Mouse (Mus musculus) kidney, embryonic 15.5 days (tissue): ENCODE measurements around the gene Robo4. TPM values are rescaled to one million over a fixed set of nuclear protein-coding genes. Genes with fewer than 3 reads are reported as not detected.

Experiments
- ATAC-seq: fragments of 200-750 bp; cut with Nextera tagmentation; replicated peaks from 2 replicates; pipeline ENCODE4 v1.8.0; 2017; ENCODE audit warnings: moderate TSS enrichment; ENCODE audit not compliant: low FRiP score
- H3K27ac ChIP-seq: fragments of 300-500 bp; sonication (generic); 2 replicates; pipeline ENCODE4 v1.5.1; 2015; ENCODE audit warnings: mild to moderate bottlenecking, inconsistent platforms
- H3K27me3 ChIP-seq: fragments of 300-500 bp; sonication (generic); 2 replicates; pipeline ENCODE4 v1.6.1; 2015; ENCODE audit warnings: inconsistent platforms
- H3K36me3 ChIP-seq: fragments of 300-500 bp; sonication (generic); 2 replicates; pipeline ENCODE4 v1.6.1; 2015; ENCODE audit warnings: inconsistent platforms
- H3K4me1 ChIP-seq: fragments of 300-500 bp; sonication (generic); 2 replicates; pipeline ENCODE4 v1.6.1; 2015; ENCODE audit warnings: inconsistent platforms
- H3K4me2 ChIP-seq: fragments of 300-500 bp; sonication (generic); 2 replicates; pipeline ENCODE4 v1.6.1; 2015; ENCODE audit warnings: moderate library complexity, mild to moderate bottlenecking, inconsistent platforms
- H3K4me3 ChIP-seq: fragments of 300-500 bp; sonication (generic); replicated peaks from 2 replicates; pipeline ENCODE4 v1.5.1; 2015; ENCODE audit warnings: mild to moderate bottlenecking, inconsistent platforms
- H3K9ac ChIP-seq: fragments of 300-500 bp; sonication (generic); 2 replicates; pipeline ENCODE4 v1.6.1; 2015; ENCODE audit warnings: mild to moderate bottlenecking, inconsistent platforms
- H3K9me3 ChIP-seq: fragments of 300-500 bp; sonication (generic); replicated peaks from 2 replicates; pipeline ENCODE4 v1.6.1; 2016; ENCODE audit warnings: inconsistent platforms
- WGBS: fragments of 180-500 bp; shearing (Covaris S2); methylation state at CpG from one replicate; pipeline ENCODE4 v1.1.7; 2015; ENCODE audit warnings: mixed read lengths; 5-methylcytosine and 5-hydroxymethylcytosine counted together
- polyA plus RNA-seq: library from polyadenylated mRNA; unstranded; fragments of >200 nt; fragmentation: Nextera tagmentation; extraction: Ambion mirVana; gene quantifications from 2 replicates; pipeline ENCODE4 v1.2.1, GENCODE M21; 2015

Gene Robo4
- polyA plus RNA-seq, result 15.8 and 19.6 TPM in 2 replicates

DNA sequence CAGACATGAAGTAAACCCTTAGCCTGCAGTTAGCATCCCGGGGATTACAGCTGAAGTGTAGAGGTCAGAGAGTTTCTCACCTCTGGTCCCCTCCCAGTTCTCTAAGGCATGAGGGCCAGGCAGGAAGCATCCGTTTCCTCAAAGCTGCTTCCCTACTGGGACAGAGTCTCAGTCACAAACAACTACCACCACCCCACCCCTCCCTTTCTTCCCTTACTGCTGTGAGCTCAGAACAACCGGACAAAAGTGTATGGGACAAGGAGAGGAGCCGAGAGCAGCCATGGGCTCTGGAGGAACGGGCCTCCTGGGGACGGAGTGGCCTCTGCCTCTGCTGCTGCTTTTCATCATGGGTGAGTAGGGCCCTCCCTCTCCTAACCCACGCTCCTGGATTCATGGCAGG, at the start of gene Robo4:
Gene Robo4 (plus strand): TSS at position 96 of the 400 bp plus-strand sequence.
- peaks cover 3% of the 10 kb centered on the region for H3K27me3 ChIP-seq
- H3K9me3 ChIP-seq, result no peaks in the 10 kb centered on the region
- 0 out of 2 replicates have a peak, but pooled peaks have one; percentile 29 for ATAC-seq
- peak within 1 kb of the TSS; percentile 35; the same call in 1 of the 2 replicates for H3K4me2 ChIP-seq
- peak within 1 kb of the TSS; percentile 69 for H3K27ac ChIP-seq
- H3K4me1 ChIP-seq, result 0 out of 2 replicates have a peak, but pooled peaks cover 2% of the 10 kb centered on the region
- H3K36me3 ChIP-seq, result no peaks in the 10 kb centered on the region
- 10% methylated on average over 7 of the region's 7 CpGs for WGBS
- 0 out of 2 replicates have a peak within 1 kb of the TSS, but pooled peaks have one; percentile 21 for H3K9ac ChIP-seq
- H3K4me3 ChIP-seq, result peak within 1 kb of the TSS; percentile 35

DNA sequence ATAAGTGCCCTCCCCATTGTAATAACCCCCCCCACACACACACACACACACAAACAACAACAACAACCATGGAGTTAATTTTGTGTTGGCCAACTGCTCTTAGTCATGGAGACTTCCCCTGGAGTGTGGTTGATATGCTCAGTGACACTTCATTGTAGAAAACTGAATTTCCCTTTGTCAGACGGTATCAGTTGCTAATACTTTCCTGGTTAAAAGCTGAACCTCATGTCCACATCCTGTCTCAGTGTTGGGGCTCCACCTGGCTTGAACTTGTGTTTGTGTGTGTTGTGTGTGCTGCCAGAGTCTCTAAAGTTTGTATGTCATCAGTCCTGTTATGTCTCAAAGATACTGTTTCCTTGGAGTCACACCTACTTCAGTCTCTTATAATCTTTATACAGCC, 47.2 kb upstream of the Robo4 start:
- Histone ChIP-seq H3K4me1 (peaks cover 4% of the 10 kb centered on the region), H3K9me3 (no peaks in the 10 kb centered on the region), H3K4me3 (no peak overlapping the region), H3K27me3 (0 out of 2 replicates have a peak, but pooled peaks cover 3% of the 10 kb centered on the region), H3K27ac (no peak overlapping the region), H3K4me2 (no peak overlapping the region), H3K36me3 (no peaks in the 10 kb centered on the region), H3K9ac (no peak overlapping the region)
- 67% methylated on average over 1 of the region's 1 CpGs for WGBS
- no peak for ATAC-seq

DNA sequence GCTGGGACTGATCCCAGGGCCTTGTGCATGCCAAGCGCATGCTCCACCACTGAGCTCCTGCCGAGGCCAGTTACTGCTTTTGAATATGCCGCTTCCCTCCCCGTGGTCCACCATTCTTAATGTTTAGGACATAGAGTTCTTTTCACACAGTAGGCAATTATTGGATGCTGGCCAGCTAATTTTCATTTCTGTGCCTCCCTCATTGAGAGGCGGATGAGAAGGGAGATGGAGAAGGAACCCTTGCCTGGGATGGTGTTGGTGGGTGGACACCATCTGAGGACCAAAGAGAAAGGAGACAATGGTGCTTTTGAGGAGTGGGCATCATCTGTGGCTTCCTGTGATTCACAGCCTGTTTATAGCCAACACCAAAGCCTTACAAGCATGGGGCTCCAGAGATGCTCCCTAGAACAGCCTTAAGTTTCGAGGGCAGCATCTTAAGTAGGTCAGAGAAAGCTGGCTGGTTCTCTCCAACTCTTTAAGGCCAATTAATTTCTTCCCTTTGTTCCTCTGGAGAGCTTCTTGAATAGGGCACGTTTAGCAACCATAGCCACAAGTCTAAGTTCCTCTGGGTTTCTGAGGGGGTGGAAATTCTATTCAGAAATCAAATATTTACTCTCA, 42.9 kb upstream of the Robo4 start:
- H3K9ac ChIP-seq, result no peak overlapping the region
- no peak for ATAC-seq
- no peaks in the 10 kb centered on the region for H3K27me3 ChIP-seq
- no peak overlapping the region for H3K4me3 ChIP-seq
- H3K9me3 ChIP-seq, result no peaks in the 10 kb centered on the region
- no peak overlapping the region for H3K27ac ChIP-seq
- H3K4me1 ChIP-seq, result peaks cover 9% of the 10 kb centered on the region
- H3K36me3 ChIP-seq, result no peaks in the 10 kb centered on the region
- 88% methylated on average over 7 of the region's 7 CpGs for WGBS
- H3K4me2 ChIP-seq, result no peak overlapping the region

DNA sequence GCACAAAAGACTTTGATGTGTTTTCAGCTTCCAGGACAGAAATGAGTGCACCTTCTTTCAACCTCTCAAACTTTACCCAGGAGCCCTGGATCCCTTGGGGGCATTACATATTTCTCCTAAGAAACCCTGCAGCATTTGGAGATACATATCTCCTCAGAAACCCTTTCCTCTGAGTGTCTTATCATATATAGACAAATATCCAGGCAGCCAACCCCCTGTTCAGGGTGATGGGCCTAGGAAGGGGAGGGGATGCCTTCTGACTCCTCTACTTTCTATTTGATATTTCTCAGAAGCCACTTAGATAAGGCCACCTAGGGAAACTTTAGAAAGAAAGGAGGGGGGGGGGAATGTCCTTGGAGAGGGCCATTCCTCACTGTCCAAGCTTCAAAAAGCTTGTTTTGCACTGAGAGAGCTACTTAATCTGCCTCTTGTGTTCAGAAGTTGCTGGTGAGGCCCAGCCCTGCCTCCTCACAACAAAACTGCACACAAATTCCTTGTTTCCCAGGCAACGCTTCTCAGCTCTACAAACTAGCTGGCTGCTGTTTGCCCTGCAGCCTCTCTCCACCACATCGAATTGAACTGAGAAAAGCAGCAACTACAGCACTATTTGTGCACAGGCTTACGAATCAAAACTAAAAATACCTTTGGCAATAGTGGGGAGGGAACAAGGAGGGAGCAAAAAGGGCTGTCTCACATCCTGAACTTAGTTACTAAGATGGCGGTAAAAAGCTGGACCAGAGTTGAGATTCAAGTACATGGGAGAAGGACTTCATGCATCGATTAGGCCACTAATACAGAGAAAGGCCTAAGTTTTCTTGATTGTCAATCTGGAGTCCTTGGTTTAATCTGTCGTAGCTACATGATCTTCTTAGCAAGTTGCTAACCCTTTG, 42.1 kb upstream of the Robo4 start:
- ATAC-seq, result peak; percentile 74; the same call in 1 of the 2 replicates
- peaks cover 9% of the 10 kb centered on the region for H3K4me1 ChIP-seq

DNA sequence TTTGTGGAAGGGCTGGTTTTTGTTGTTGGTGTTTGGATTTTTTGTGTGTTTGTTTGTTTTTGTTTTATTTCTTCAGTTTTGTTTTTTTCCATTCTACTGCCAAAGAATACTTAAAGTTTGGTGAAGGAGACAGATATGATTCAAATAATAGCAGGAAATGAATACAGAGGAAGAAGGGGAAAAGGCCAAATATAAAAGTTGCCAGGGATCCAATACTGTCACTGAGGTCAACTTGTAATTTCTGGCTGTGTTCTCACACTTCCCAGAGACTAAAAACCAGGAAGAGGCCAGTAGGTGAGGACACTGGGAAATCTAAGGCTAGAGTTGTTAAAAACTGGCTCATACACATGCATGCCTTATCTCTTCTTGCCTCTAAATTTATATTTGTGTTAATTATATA, 39.6 kb upstream of the Robo4 start:
- no peaks in the 10 kb centered on the region for H3K9me3 ChIP-seq
- H3K36me3 ChIP-seq, result no peaks in the 10 kb centered on the region
- no peaks in the 10 kb centered on the region for H3K27me3 ChIP-seq
- no peak for ATAC-seq
- peaks cover 9% of the 10 kb centered on the region for H3K4me1 ChIP-seq
- no peak overlapping the region for H3K4me3 ChIP-seq
- H3K4me2 ChIP-seq, result no peak overlapping the region
- no peak overlapping the region for H3K9ac ChIP-seq
- no peak overlapping the region for H3K27ac ChIP-seq

More for the DNA sequence above, 42.1 kb upstream of the Robo4 start:
- no peaks in the 10 kb centered on the region for H3K9me3 ChIP-seq
- H3K27me3 ChIP-seq, result no peaks in the 10 kb centered on the region
- no peak overlapping the region for H3K9ac ChIP-seq
- H3K4me2 ChIP-seq, result no peak overlapping the region
- H3K27ac ChIP-seq, result peak overlapping the region; percentile 33; the same call in 1 of the 2 replicates
- H3K36me3 ChIP-seq, result no peaks in the 10 kb centered on the region
- 61% methylated on average over 6 of the region's 6 CpGs for WGBS
- no peak overlapping the region for H3K4me3 ChIP-seq

DNA sequence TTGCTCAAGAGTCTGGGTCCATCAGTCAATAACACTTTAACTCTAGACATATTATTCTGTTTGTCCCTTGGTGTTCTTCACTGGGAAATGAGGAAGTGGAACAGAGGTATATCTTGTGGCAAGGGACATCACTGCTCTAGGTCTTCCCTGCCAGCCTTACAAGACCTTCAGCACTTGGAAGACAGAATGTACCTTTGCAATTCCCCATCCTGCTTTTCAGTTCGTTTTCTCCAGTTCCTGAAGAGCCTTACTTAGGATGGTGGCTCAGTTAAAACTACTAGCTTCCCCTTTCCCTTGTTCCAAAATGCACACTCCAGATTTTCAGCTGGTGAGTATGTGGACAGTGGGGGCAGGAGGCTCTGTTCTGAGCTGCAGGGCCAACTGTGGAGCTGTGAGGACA, 38.8 kb upstream of the Robo4 start:
- WGBS, result 66% methylated on average over 1 of the region's 1 CpGs
- ATAC-seq, result no peak

DNA sequence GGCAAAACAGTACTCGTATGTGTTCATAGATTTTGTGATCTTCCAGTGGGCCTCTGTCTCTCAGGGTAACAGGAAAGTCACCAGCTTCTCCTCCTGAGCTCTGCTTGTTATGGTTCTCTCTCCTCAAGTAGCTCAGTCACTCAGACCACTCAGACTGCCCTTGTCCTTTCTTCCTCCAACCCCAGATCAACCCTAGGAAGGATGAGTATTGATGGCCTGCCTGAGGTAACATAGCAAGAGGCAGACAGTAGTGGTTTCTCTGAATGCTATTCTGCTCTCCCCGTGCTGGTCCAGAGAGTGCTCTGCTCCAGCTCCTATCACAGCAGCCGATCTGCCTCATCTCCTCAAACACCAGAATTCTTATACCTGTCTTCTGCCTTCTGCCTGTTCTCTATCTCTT, 38.1 kb upstream of the Robo4 start:
- no peaks in the 10 kb centered on the region for H3K9me3 ChIP-seq
- no peak overlapping the region for H3K4me3 ChIP-seq
- H3K4me1 ChIP-seq, result peaks cover 9% of the 10 kb centered on the region
- ATAC-seq, result no peak
- H3K27ac ChIP-seq, result no peak overlapping the region
- H3K36me3 ChIP-seq, result no peaks in the 10 kb centered on the region
- no peaks in the 10 kb centered on the region for H3K27me3 ChIP-seq
- H3K4me2 ChIP-seq, result no peak overlapping the region
- WGBS, result 66% methylated on average over 3 of the region's 3 CpGs
- H3K9ac ChIP-seq, result no peak overlapping the region

More for the DNA sequence above, 38.8 kb upstream of the Robo4 start:
- Histone ChIP-seq H3K4me2 (no peak overlapping the region), H3K4me1 (peaks cover 9% of the 10 kb centered on the region), H3K27me3 (no peaks in the 10 kb centered on the region), H3K27ac (no peak overlapping the region), H3K36me3 (no peaks in the 10 kb centered on the region), H3K9me3 (no peaks in the 10 kb centered on the region), H3K4me3 (no peak overlapping the region), H3K9ac (no peak overlapping the region)

DNA sequence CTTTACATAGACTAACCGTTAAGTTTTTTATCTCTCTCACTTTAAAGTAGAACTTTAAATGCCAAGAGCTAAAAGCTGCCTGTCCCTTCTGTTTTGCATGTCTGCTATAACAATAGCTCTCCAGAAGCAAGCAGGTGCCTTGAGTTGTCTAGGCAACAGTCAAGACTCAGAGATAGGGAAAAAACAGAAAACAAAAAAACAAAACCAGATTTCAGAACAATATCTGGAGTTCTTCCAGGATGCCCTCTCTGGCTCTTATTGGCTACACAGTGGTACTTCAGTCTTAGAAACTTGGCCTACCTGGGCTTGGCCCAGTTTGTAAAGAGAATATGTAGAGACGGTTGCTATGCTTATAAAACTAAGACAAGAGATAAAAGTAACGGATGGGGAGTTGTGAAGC, 37.3 kb upstream of the Robo4 start:
- 83% methylated on average over 3 of the region's 3 CpGs for WGBS
- H3K4me3 ChIP-seq, result no peak overlapping the region
- no peak overlapping the region for H3K9ac ChIP-seq
- H3K4me2 ChIP-seq, result no peak overlapping the region
- no peak for ATAC-seq
- no peaks in the 10 kb centered on the region for H3K27me3 ChIP-seq
- peaks cover 6% of the 10 kb centered on the region for H3K4me1 ChIP-seq
- no peaks in the 10 kb centered on the region for H3K9me3 ChIP-seq
- H3K36me3 ChIP-seq, result no peaks in the 10 kb centered on the region
- no peak overlapping the region for H3K27ac ChIP-seq

DNA sequence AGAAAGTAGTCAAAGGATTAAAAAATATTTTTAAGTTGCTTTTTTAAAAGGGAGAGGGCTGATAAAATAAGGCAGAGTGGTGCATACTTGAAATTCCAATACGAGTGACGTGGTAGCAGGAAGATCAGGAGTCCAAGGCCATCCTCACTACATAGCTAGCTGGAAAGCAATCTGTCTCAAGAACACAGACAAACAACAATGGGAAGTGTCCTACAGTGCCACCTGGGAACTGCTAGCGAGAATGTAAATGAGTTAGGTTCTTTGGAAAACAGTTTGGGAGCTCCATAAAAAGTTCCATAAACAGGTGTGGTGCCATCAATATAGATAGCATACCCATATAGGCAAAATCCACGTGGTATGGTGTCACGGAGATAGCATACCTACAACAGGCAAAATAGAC, 36.0 kb upstream of the Robo4 start:
- Histone ChIP-seq H3K4me1 (no peaks in the 10 kb centered on the region), H3K27me3 (no peaks in the 10 kb centered on the region), H3K27ac (no peak overlapping the region), H3K4me2 (no peak overlapping the region), H3K4me3 (no peak overlapping the region), H3K9ac (no peak overlapping the region), H3K9me3 (no peaks in the 10 kb centered on the region), H3K36me3 (no peaks in the 10 kb centered on the region)
- 64% methylated on average over 5 of the region's 5 CpGs for WGBS
- ATAC-seq, result no peak

DNA sequence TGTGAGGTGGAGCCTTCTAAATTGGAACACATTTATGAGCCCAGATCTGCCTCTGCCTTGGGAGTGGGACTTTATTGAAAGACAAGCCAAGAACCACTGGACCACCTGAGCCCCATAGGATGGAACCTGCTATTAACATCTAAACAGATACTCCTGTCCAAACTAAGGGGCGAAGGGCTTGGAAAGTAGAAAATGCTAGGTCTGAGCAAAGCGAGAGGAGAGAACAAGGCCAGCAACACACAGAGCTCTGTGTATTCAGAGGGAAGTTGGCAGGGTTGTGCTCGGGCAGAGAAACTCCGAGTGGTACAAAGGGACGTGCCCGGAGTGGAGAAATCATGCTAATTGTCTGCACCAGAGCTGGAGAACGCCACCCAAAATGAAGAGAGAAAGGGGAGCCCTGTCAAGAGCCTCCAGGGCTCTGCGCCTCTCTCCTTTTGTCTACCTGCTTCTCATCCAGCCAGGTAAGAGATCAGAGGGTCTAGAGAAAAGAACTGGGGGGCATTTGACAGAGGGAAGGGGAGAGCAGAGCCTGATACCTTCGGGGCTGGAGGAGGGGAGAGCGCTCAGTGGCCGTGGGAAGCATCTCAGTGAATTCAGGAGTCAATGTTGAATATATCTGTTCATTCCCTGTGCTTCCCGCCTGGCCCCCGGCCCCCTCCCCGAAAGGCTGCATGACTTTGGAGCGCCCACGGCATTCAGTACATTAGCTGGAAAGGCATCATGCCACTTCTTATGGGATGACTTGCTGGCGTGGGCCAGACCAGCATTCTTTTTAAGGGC, 34.2 kb upstream of the Robo4 start, which contains the start of gene Hepacam:
Gene Hepacam (plus strand): TSS at position 51 of the 780 bp plus-strand sequence.
- Histone ChIP-seq H3K9ac (no peak within 1 kb of the TSS), H3K36me3 (no peaks in the 10 kb centered on the region), H3K4me1 (no peaks in the 10 kb centered on the region), H3K9me3 (no peaks in the 10 kb centered on the region), H3K4me2 (no peak within 1 kb of the TSS), H3K27ac (0 out of 2 replicates have a peak within 1 kb of the TSS, but pooled peaks have one; percentile 22), H3K4me3 (no peak within 1 kb of the TSS), H3K27me3 (no peaks in the 10 kb centered on the region)
- no peak for ATAC-seq
- 85% methylated on average over 17 of the region's 17 CpGs for WGBS

DNA sequence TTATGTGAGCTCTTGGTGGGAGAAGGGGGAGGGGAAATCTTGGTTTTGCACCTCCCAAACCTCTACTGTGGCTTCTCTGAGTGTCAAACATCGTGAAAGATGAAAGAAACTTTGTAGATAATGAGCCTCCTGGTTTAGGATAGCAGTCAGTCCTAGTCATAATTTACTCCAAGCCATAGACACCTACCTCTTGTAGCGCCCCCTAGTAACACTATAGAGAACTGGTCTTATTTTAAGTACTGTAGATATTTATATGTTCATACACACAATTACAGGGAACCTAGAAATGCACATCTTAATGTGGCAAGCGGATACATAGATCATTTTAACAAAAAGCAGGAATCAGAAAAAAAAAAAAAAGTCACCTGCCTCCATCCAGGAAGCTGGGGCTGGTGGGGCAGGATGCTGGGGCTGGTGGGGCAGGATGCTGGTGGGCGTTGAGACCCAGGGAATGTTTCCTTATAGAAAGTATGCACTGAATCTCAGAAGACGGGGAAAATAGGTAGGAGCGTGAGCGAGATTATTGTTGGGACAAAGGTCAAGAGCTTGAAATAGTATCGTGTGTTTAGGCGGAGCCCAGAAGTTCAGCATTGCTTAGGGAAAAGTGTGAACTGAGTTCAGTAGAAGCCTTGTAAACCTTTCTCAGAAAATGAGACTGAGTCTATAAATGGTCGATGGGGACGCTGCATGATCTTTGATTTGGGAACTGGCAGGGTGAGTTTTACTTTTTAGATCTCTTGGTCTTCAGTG, 33.4 kb upstream of the Robo4 start:
- no peaks in the 10 kb centered on the region for H3K4me1 ChIP-seq
- H3K9me3 ChIP-seq, result no peaks in the 10 kb centered on the region
- no peak overlapping the region for H3K9ac ChIP-seq
- H3K4me3 ChIP-seq, result no peak overlapping the region
- no peaks in the 10 kb centered on the region for H3K36me3 ChIP-seq
- no peaks in the 10 kb centered on the region for H3K27me3 ChIP-seq
- H3K27ac ChIP-seq, result peak overlapping the region; percentile 74
- WGBS, result 62% methylated on average over 11 of the region's 11 CpGs
- no peak overlapping the region for H3K4me2 ChIP-seq
- ATAC-seq, result no peak
